Mouse (Mus musculus): ENCODE results near the gene Krt7.

DNA sequence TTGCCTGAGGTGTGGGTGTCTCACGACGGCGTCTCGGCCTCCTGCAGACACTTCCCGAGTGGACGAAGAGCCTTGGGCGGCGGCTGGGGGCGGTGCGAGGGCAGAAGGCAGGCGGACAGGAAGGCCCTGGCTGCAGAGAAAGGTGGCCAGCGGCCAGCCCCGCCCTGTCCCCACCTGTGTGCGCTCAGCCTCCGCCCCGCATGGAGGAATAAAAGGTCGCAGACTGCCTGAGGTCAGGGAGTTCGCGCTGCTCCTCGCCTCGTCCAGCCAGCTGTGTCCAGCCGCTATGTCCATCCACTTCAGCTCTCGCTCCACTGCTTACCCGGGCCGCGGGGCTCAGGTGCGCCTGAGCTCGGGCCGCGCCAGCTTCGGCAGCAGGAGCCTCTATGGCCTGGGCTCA is 1.3 kb downstream of the Krt7 start:
- no peak for TF ChIP-seq POLR2A (IDR thresholded peaks at IDR 0.05; ENCODE audit: extremely low read depth, insufficient read depth, low read length)
- TF ChIP-seq CTCF (IDR thresholded peaks at IDR 0.05; ENCODE audit: extremely low read depth, insufficient read depth, low read length) = no peak

Data from cortical plate, adult 2 months (tissue).